Mouse (Mus musculus): Measurements from ENCODE around the gene Fam162b. TPM values are rescaled to one million over a fixed set of nuclear protein-coding genes. Genes with fewer than 3 reads are reported as not detected.

Fam162b gene
- polyA plus RNA-seq, 1 experiment from 2014 or later = 2.5 TPM

DNA sequence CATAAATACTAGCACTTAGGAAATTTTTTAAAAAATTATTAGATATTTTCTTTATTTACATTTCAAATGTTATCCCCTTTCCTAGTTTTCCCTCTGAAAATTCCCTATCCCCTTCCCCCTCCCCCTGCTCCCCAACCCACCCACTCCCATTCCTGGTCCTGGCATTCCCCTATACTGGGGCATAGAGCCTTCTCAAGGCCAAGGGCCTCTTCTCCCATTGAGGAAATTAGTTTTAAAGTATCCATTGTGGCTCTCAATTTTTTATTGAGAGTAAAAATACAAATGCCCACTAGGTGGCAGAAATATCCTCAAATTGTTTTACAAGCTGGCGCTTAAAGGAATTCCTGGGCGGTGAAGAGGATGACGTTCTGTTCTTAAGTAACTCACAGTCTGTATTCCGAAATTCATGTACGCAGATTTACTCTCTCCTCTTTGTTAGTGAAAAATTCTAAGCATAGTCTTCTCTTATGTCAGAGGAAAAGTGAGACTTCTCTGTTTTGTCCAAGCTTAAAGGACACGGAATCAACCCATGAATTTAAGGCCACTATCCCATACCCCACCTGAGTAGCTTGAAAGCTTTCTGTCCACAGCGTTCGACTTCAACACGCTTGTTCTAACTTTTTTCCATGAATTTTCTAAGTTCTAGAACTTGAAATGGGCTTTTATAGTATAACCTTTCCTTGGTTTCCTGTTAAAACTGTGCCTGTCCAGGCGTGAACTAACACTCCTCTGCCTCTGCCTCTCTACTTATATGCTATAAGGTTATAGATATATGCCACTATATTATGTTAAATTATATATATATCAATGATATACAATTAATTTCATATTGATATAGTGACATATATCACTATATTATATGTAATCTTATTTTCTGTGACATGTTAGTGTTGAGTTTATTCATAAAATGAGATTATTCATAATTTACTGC is 4.9 kb upstream of the Fam162b start:
- Histone ChIP-seq H3K4me2 (peak overlapping the region; percentile 27; the same call in 1 of the 2 replicates), H3K4me1 (peaks cover 2% of the 10 kb centered on the region), H3K9me3 (no peaks in the 10 kb centered on the region), H3K36me3 (replicated peaks) (no peaks in the 10 kb centered on the region), H3K9ac (no peak overlapping the region), H3K27me3 (replicated peaks) (0 out of 2 replicates have a peak, but pooled peaks cover 2% of the 10 kb centered on the region), H3K4me3 (no peak overlapping the region), H3K27ac (no peak overlapping the region)
- 40% methylated on average over 10 of the region's 10 CpGs for WGBS
- ATAC-seq (replicated peaks) = peak; percentile 75

- H3K9me3 ChIP-seq = no peaks in the 10 kb centered on the region
- no peak overlapping the region for H3K27ac ChIP-seq
- H3K9ac ChIP-seq = no peak overlapping the region
- H3K36me3 ChIP-seq (replicated peaks) = no peaks in the 10 kb centered on the region
- H3K4me2 ChIP-seq = no peak overlapping the region
- peaks cover 7% of the 10 kb centered on the region for H3K4me1 ChIP-seq
- no peak overlapping the region for H3K4me3 ChIP-seq
- 89% methylated on average over 2 of the region's 2 CpGs for WGBS
- ATAC-seq (replicated peaks) = no peak
- H3K27me3 ChIP-seq (replicated peaks) = 0 out of 2 replicates have a peak, but pooled peaks cover 12% of the 10 kb centered on the region
Measured at GRCm38 (mm10) chr10:51591574-51591973, 1.3 kb upstream of the Fam162b start.

- H3K27me3 ChIP-seq (replicated peaks) = 0 out of 2 replicates have a peak, but pooled peaks cover 8% of the 10 kb centered on the region
- H3K4me1 ChIP-seq = peaks cover 2% of the 10 kb centered on the region; the same call in 1 of the 2 replicates
- no peak overlapping the region for H3K27ac ChIP-seq
- no peak overlapping the region for H3K4me2 ChIP-seq
- ATAC-seq (replicated peaks) = no peak
- no peaks in the 10 kb centered on the region for H3K9me3 ChIP-seq
- H3K36me3 ChIP-seq (replicated peaks) = no peaks in the 10 kb centered on the region
- H3K4me3 ChIP-seq = no peak overlapping the region
- H3K9ac ChIP-seq = no peak overlapping the region
Measured at GRCm38 (mm10) chr10:51584919-51585318, 5.4 kb downstream of the Fam162b start.

DNA sequence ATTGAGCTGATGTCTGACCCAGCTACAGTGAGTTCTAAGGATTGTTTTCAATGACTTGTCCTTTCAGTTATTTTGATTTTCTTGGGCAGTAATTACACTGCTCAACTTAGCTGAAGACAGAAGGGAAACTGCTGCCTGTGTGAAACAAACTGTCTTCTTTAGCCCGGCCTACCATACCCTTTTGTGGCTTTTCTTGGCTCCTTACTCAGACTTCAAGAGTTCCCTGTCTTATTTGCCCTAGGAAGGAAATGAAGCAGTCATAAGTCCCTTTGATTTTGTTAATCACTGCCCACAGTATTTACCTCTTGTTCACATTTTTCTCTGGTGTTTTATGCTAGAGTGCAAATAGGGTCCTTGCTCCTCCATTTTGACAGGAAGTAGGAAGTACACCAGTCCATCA is 5.9 kb downstream of the Fam162b start:
- no peak overlapping the region for H3K27ac ChIP-seq
- H3K9me3 ChIP-seq = no peaks in the 10 kb centered on the region
- no peak for ATAC-seq (replicated peaks)
- H3K4me2 ChIP-seq = no peak overlapping the region
- H3K27me3 ChIP-seq (replicated peaks) = 0 out of 2 replicates have a peak, but pooled peaks cover 3% of the 10 kb centered on the region
- H3K9ac ChIP-seq = no peak overlapping the region
- no peak overlapping the region for H3K4me3 ChIP-seq
- WGBS = 72% methylated on average over 1 of the region's 1 CpGs
- no peaks in the 10 kb centered on the region for H3K4me1 ChIP-seq
- H3K36me3 ChIP-seq (replicated peaks) = no peaks in the 10 kb centered on the region

- no peak overlapping the region for H3K4me2 ChIP-seq
- H3K9ac ChIP-seq = no peak overlapping the region
- no peaks in the 10 kb centered on the region for H3K4me1 ChIP-seq
- WGBS = 84% methylated on average over 9 of the region's 9 CpGs
- no peak for ATAC-seq (replicated peaks)
- no peaks in the 10 kb centered on the region for H3K9me3 ChIP-seq
- H3K27me3 ChIP-seq (replicated peaks) = no peaks in the 10 kb centered on the region
- no peaks in the 10 kb centered on the region for H3K36me3 ChIP-seq (replicated peaks)
- H3K4me3 ChIP-seq = no peak overlapping the region
- no peak overlapping the region for H3K27ac ChIP-seq
Measured at GRCm38 (mm10) chr10:51571225-51571996, 18.9 kb downstream of the Fam162b start.

DNA sequence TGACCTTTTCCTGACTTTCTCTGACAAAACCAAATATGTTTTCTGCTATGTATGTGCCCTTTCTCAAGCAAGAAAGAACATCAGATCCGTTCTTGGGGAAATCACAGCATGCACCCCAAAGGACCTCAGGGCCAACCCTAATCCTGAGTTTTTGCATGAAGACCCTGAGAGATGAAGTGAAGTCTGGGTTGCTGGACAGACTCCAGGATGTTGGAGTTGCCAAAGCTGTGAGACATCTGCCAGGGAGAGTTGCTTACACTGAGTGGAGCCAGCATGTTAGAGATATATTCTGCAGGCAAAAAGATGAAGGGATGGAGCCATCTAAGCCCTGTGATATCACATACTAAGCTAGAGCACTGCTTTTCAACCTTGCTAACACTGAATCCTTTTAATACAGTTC is 34.3 kb downstream of the Fam162b start:
- Histone ChIP-seq H3K4me1 (no peaks in the 10 kb centered on the region), H3K36me3 (replicated peaks) (no peaks in the 10 kb centered on the region), H3K27ac (no peak overlapping the region), H3K4me3 (no peak overlapping the region), H3K9ac (no peak overlapping the region), H3K9me3 (no peaks in the 10 kb centered on the region), H3K27me3 (replicated peaks) (no peaks in the 10 kb centered on the region), H3K4me2 (no peak overlapping the region)
- no peak for ATAC-seq (replicated peaks)
- WGBS = 83% methylated on average over 1 of the region's 1 CpGs

DNA sequence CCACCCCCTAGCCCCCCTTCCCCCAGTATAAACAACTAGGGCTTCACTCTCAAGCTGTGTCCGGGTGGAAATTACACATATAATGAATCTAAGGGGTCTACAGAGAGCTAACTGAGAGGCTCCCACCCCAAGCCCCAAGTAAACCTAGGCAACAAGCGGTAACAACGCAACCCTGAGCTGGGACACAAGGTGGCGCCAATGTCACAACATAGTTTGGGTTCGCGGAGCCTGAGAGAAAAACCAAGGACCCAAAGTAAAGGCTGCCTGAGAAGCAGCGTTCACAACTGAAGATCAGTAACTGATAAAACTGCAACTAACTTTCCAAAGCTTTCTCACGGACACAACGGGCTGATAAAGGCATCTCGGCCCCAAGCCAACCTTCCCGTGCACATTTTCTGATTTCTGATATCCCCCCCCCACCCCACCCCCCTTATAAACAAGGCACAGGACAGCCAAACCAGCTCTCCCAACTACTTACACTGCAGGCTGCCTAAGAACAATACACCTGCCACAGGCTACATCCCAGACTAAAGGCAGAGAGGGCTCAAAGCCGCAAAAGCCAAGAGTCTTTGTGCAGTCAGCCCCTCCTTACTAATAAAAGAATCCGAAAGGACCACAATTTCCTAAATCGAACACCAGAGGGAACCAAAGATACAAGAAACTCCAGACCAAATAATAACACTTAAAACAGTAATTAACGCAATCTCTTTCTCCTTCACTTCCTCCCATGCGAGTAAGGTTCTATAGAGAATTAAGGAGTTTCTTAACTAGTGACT is 36.8 kb downstream of the Fam162b start:
- no peaks in the 10 kb centered on the region for H3K36me3 ChIP-seq (replicated peaks)
- H3K9me3 ChIP-seq = no peaks in the 10 kb centered on the region
- H3K27me3 ChIP-seq (replicated peaks) = no peaks in the 10 kb centered on the region
- H3K4me3 ChIP-seq = peak overlapping the region; percentile 42
- H3K9ac ChIP-seq = peak overlapping the region; percentile 33
- 0 out of 2 replicates have a peak overlapping the region, but pooled peaks have one; percentile 56 for H3K27ac ChIP-seq
- no peaks in the 10 kb centered on the region for H3K4me1 ChIP-seq
- peak overlapping the region; percentile 69 for H3K4me2 ChIP-seq
- under 1% methylated on average over 16 of the region's 16 CpGs for WGBS
- ATAC-seq (replicated peaks) = peak; percentile 96

Other genes with a start within 250 kb of the Fam162b start
- 0.21 TPM in 1 of 2 replicates, not detected in the other for gene Gm49339, start 109.9 kb downstream of the Fam162b start, polyA plus RNA-seq (2015; fragmentation: Nextera tagmentation; extraction: Ambion mirVana)
- gene Lilr4b, start 109.9 kb downstream of the Fam162b start, polyA plus RNA-seq (2015; fragmentation: Nextera tagmentation; extraction: Ambion mirVana) = 0.30 and 0.57 TPM in 2 replicates
- gene Lilrb4a, start 99.6 kb downstream of the Fam162b start, polyA plus RNA-seq (2015; fragmentation: Nextera tagmentation; extraction: Ambion mirVana) = 0.21 and 1.3 TPM in 2 replicates
- gene Gprc6a, start 40.9 kb upstream of the Fam162b start, polyA plus RNA-seq (2015; fragmentation: Nextera tagmentation; extraction: Ambion mirVana) = not detected in 2 replicates
- not detected in 2 replicates for gene Rfx6, start 87.2 kb upstream of the Fam162b start, polyA plus RNA-seq (2015; fragmentation: Nextera tagmentation; extraction: Ambion mirVana)

Measured in midbrain, embryonic 15.5 days (tissue).